Mouse (Mus musculus): ENCODE measurements at regions not wholly inside any gene's neighbourhood (a gene's known extent, or its start where the extent isn't known, plus 50 kb on each side); places are given as distances from the start of the nearest gene placed in this dataset.

DNA sequence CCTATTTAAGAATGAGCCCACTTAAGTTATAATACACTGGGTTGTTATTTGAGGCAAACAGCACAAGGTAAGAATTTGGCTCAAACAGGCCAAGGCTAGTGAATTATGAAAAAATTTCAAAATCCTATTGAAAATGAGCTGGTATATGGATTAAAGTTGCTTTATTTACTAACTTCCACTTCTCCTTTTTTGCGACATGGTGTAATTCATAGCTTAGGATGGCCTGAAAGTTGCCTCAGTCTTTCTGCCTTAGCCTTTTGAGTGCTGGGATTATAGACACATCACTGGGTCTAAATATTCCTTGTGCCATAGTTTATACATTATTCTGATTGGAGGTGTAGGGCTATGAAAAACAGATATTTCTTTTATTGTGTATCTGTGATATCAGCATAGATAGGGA lies 81.9 kb downstream of the Edem1 start:
- CTCF ChIA-PET: no interaction called here

DNA sequence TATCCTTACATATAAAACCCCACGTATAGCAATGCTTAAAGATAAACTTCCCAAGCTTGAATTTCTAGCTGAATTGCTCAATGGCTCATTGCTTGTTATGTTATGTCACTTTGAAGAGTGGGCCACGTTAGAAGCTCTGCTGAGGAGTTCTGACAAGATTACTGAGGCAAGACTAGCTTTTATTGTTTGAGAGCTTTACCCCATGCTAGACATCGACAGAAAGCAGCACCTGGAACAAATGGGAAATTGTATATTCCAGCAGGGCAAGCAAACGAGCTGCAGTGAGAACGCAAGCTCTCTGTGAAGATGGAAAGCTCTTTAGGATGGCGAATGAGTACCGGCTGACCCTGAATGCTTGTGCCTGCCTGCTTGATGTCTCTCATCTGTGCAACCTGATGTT lies 84.1 kb downstream of the Edem1 start:
- CTCF ChIA-PET: no interaction called here

DNA sequence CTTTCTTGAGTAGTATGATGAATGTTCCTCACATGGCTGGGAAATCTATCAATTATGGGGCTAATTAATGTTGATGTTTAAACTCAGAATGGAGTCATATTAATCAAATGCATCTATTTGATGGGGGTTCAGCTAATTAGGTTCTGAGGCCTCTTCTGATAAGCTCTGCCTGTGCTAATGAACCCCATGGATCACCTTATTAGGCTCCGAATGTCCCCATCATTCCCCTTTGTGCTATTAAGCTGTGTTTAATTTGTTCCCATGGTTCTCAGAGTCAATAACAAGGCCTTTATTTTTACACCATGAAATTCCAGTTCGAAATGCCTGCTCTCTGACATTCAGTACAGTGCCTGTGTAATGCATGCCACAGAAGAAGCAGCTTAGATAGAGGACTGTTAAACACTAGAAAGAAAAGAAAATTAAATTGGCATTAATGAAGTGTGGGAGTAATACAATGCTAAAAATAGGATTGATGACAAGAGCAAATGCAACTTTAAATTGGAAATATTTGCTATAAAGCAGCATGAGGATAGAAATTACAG lies 91.0 kb downstream of the Edem1 start:
- CTCF ChIA-PET: no interaction called here

DNA sequence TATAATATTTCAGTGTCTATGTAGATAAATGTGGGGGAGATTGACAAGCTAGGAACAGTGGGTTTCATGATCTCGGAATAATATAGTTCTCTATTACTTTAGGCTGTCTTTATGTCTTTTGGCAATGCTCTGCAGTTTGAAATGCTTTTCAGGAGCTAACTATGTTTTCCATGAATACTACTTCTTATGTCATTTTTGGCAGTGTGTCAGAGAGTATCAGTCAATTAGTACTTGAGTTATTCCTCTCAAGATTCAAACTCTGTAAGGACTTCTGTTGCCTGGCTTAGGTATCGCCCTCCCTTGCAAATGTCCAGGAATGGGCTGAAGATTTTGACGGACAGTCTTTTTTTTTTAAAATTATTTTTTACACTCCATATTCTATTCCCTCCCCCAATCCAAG lies 92.7 kb downstream of the Edem1 start:
- CTCF ChIA-PET: no interaction called here

DNA sequence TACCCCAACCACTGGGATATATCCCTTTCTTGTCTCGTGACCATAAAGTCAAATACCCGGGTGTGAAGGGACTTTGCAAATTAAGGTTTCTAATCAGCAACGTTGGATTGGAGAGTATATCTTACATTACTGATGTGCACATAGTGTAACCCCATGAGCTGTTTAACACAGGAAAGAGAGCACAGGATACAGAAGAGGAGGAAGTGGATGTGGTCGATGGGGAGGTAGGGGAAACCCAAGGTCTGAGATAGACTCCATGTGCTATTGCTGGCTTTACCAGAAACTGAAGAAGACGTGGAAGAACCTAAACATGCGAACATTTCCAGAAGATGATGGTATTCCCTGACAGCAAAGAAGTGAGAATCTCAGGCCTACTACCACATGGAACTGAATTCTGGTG lies 94.1 kb downstream of the Edem1 start:
- CTCF ChIA-PET: no interaction called here

DNA sequence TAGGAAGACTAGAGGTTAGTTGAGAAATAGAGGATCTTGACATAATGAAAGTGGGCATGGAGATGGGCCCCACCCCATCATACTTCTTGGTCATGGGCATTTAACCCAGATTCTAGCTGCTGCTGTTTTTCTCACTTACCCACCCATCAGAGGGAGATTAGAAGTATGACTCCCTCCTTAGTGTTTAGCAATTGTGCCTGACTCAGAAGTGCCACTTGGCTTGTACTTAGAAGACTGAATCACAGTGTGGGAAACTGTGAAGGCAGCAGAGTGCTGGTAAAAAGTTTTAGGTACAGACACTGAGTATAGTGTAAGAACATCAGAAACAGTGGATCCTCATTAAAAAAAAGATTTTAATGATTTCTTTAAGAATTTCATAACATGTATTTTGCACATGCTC lies 100.5 kb downstream of the Edem1 start:
- CTCF ChIA-PET: no interaction called here

DNA sequence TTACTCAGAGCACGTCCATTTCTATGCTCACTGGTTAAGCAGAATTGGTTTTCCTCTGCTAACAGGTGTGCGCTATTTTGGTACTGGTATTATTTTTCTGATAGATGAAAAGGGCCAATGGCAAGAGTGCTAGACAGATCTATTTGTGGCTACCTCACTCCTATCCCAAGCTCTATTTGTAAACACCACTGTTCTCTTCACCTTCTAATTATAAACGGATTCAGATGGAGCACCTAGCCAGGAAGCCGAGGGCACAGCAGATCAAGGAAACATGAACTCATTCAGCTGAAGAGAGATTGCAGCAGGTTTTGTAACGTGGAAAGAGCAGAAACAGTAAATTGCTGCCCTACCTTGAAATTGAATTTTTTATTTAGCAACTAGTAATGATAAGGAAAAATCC lies 110.2 kb downstream of the Edem1 start:
- CTCF ChIA-PET: interaction anchor here (0.5 kb wide), 1 partner anchor 94 kb away, joined by 4 read pairs; no protein-coding TSS in a partner anchor

DNA sequence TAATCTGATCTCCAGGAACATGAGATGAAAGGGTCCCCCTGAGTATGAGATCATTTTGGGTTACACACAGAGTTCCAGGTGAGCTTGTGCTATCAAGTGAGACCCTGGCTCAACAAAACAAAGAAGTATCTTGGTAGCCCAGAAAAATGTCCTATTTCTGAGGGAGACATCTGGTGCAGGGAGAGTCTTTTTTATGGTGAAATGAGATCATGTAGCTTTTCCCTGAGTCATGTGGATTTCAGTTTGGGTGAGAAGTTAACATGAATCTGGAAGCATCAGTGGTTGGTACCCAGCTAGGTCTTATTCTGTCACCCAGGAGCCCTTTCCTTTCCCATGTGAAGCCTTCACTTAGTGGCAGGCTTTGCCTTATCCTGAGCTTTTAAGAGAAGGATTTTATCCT lies 113.8 kb downstream of the Edem1 start:
- CTCF ChIA-PET: no interaction called here

DNA sequence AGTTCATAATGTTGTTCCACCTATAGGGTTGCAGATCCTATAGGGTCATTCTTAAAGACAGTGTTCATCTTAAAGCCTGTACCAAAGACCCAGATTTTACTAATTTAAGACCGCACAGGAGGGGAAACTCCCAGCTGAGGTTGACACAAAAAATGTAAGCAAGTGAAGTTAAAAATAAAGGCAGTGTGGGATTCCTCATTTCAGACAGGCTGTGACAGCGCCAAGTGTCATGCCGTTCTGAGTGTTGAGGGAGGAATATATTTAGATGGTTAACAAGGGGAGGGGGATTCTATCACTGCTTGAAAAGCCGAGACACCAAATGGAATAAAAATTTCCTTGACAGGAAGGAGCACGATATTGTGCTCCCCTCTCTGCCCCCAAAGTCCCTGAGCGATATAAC lies 123.9 kb downstream of the Edem1 start:
- CTCF ChIA-PET: no interaction called here

DNA sequence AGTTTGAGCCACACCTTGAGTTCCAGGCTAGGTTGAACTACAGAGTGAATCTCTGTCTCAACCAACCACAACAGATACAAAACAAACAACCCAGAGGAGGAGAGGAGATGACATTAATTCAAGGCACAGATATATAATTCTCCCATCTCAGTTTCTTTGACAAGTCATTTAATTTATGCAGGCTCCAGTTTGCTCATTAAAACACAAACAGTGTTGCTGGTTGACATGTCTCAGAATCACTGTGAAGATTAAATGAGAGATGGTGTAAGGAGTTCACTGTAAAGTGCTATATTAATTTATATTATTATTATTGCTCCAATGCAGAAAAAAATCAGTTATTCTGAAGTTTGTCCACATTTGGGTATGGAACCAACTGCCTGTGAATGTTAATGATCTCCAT lies 134.4 kb downstream of the Edem1 start:
- CTCF ChIA-PET: no interaction called here

DNA sequence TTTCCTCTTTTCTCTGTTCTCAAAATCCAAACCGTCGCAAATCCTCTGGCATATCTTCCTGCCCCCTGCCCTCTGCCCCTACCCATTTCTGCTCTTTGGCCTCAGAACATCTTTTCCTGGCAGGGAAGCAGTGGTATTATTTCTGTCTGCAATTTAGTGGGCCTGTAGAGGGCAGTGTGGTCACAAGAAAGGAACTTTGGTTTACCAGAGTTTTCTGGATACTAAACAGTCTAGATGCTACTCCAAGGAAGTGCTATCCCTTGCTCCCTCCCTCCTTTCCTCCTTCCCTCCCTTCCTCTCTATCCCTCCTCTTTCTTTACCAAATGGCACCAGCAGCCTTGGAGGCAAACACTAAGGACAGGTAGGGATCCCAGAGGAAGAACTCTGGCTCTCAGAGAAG lies 134.9 kb downstream of the Edem1 start:
- CTCF ChIA-PET: no interaction called here

DNA sequence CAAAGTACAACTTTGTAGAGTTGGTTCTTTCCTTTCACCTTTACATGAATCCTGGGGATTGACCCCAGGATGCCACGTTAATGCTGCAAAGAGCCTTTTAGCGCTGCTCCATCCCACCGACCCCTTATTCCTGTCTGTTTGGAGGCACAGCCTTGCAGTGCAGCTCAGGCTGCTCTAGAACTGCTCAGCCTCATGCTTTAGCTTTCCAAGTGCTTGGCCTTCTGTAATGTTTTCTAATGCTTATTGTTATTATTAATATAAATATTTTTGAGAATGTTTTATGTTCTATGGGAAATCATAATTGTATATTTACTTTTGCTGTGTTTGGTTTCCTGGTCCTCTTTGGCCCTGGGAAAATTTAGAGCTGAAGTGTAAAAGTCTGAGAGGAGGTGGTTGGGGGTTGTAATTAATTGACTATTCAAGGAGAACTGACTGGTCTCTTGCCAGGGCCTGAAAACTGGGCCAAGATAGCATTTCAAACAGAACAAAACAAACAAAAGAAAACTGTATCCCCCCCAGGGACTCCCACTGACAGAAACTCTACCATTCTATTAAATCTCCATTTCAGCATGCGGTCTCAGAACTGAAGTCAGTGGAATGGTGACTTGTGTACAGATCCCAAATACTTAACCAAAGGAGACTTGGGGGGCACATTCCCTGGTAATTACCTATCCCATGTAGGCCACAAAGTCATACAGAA lies 141.2 kb downstream of the Edem1 start:
- CTCF ChIA-PET: no interaction called here

DNA sequence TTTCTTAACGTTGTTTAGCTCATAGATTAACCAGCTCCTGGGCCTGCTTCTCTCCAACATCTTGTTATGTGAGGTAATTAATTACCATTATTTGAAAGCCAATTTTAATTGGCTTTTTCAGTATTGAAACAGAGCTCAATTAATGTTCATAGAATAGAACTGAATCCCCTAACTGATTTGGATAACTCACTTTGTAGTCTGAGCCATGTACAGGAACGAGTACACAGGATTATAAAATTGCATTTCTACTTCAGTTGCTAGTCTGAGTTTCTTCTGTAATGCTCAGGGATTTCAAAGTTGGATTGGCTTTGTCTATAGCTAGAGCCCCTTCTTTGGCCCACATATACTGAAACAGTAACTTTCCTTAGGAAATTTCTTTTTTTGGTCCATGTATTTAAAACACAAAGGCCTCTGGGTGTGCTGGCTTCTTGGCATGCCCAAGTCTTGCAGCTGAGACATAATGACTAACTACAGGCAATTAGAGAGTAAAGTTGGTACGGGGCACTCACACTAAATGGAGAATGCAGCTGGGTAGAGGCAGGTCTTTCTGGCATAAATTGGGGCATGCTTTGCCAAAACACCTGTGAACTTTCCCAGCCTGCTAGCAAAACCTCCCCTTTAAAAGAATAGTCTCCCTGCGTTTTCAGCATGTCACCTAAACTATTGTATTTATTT lies 143.1 kb downstream of the Edem1 start:
- CTCF ChIA-PET: no interaction called here

DNA sequence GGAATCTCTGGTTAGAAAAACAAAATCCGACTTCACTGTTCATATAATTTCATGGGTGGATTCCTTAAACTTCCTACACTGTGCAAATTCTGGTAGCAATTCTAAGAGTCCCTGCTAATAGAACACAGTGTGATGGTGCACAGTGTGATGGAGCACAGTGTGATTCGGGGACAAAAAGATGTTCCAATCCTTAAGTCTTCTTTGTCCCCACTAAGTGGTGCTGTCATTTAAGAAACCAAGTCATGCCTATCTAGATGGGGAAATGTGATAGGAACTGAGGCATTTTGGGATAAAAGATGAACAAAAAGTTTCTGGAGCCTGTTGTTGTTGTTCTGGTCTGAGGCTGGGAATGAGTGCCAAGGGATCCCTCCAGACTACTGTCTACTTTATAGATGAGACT lies 145.3 kb downstream of the Edem1 start:
- CTCF ChIA-PET: no interaction called here

DNA sequence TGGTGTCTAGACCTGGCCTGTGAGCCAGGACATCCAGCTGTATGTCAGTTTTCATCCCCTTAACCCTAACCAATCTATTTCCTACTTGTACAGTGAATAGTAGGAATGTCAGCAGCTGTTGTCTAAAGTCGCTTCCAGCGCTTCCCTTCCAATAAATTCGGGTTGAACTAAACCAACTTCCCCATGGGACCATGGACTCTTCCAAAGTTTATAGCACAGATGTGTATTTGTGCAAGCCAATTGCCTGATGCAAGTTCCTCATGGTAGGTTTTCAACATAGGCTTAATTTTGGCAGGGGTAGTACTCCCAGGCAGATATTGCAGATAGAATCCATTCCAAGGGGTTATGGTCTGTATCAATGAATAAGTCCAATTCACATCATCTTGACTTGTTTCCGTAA lies 161.1 kb downstream of the Edem1 start:
- CTCF ChIA-PET: no interaction called here

DNA sequence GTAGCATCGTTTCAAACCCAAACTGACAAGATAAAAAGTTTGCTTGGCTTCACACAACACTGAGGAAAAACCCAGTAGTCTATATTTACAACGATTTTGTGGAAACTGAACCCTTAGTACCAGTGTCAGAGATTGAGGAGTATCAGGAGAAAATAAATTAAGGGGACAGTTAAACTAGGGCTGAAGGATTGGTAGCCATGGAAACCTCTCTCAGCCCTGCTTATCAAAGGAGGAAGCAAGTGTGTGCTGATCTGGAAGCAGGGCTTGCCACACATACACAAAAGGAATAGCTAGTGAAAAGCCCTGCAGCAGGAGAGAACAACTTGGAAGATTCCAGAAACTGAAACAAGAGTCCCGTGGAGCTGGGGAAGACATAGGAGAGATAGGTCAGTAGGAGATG lies 165.3 kb downstream of the Edem1 start:
- CTCF ChIA-PET: no interaction called here

DNA sequence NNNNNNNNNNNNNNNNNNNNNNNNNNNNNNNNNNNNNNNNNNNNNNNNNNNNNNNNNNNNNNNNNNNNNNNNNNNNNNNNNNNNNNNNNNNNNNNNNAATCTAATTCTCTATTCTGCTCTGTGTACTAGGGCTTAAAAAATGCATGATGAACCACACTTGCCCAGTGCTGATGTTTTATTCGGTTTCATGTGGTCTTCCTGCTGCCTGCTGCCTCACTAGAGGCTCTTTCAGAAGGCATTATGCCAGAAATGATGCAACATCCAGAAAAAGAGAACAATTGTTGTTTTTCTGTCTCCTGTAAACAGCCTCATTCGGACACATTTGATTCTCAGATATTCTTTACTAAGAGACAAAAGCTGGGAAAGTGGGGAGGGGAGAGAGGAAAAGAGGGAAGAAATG lies 176.0 kb downstream of the Edem1 start:
- CTCF ChIA-PET: no interaction called here

DNA sequence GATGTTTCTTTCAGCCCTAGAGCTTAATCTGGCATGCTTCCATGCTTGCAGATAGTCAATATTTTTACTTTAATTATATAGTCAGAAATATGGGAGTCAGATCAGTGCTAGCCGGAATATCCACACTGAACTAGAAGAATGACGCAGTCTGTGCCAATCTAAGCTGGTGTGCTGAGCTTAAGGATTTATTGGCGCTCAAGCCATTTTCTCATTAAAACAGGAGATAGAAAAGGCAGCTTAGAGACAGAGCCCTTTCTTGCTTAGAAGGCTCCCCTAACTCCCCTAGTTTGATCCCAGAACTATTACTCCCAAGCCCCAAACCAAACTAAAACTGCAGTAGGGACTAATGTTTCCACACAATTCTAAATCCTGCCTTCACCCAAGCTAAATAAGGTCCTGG lies 180.9 kb downstream of the Edem1 start:
- CTCF ChIA-PET: no interaction called here

DNA sequence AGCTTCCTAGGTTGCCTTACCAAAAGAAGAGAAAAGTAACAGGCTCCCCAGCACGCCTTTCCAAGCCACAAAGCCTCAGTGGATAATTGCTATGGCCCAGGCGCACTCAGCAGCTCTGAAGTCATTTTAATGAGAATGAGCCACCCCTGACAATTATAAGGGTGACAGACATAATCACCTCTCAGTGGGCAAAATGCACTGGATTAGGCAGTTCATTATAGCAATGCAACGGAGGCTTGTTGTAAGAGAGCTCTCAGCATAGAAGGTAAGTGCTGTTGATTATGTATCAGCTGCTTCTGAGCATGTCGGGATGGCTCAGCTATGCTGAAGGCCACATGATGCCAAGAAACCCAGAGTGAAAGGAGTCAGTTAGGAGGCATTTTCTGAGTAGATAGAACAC lies 181.4 kb downstream of the Edem1 start:
- CTCF ChIA-PET: no interaction called here

DNA sequence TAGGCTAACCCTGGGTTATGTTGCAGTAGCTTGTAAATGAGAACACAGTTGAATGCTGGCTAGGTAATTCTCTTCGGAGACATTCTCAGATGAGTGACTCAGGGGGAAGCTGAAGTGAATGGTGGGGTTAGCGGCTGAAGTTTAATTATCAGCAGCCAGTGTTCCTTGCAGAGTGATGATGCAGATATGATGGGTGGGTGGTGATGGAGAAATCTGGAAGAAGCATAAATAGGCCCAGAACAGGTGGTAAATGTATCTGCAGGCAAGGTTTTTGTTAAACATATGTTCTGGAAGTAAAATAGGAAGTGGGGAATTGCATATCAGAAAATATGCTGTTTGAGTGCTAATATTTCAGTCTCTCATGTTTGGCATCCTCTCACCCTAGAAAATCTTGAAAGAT lies 191.3 kb downstream of the Edem1 start:
- CTCF ChIA-PET: no interaction called here
